Mouse (Mus musculus): ENCODE results near the gene Abat.
A peak's percentile ranks its signal among the peaks of the same experiment; 100 is the strongest.
"Not testable (repeated sequence)": the region's sequence is repeated elsewhere in the genome, so short reads cannot be mapped to it uniquely, and the experiment has no call there.

Abat gene

DNA sequence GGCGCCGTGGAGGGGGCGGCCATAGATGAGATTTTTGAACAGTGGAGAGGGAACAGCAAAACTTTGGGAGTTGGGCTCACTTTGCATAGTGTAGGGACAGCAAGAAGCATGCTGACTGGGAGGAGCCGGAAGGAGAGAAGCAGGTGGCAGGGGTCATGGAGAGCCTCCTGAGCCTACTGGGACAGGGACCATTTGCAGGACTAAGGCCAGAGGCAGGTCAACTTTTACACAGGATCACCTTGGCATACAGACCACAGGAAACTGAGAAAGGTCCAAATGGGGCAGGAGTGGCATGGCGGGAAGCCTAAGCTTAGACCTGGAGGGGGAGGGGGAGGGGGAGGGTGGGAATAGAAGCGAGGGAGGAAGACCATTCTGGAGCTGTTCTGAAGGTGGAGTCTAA, 20.2 kb downstream of the Abat start:
- DNase-seq = no peak

DNA sequence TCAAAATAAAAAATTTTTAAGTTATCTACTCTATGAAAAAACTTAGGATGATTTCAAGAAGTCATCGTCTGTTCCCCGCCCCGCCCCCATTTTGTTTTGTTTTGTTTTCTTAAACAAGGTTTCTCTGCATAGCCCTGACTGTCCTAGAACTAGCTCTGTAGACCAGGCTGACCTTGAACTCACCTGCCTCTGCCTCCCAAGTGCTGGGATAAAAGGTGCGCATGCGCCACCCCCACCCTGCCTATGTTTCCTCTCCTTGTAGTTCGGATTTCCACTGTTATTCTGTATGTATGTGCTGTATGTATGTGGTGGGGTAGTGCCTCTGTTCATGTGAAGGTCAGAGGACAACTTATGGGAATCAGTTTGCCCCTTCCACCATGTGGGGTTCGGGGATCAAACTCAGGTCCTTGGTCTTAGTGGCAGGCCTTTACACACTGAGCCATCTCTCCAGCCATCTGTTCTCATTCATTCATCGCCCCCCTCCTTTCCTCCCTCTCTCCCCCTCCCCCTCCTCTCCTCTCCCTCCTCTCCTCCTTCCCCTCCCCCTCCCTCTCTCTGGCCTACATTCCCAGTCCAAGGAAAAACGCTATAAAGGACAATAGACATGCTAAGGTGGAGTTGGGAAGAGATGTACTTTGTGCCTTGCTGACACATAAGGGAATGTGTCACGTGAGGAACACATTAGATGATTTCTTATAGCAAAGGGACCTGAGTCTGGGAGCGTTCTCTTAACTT, 21.4 kb downstream of the Abat start:
- no peak for DNase-seq

DNA sequence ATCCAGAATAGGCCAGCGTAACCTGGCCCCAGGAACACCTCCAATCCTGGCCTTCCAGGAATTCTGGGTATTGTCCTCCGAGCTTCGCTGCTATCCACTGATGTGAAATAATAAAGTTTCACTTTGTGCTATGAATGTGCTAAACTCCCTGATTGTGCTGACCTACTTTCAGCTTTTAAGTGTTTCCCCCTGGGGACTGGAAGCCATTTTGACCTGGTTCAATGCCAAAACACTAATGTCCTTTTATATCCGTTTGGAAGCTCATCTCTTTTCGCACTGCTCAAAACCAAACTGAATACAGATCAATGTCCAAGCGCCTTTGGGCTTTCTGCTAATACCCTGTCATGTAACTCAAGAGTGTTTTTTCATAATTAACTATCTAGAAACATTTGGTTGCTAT, 22.2 kb downstream of the Abat start:
- DNase-seq = no peak

DNA sequence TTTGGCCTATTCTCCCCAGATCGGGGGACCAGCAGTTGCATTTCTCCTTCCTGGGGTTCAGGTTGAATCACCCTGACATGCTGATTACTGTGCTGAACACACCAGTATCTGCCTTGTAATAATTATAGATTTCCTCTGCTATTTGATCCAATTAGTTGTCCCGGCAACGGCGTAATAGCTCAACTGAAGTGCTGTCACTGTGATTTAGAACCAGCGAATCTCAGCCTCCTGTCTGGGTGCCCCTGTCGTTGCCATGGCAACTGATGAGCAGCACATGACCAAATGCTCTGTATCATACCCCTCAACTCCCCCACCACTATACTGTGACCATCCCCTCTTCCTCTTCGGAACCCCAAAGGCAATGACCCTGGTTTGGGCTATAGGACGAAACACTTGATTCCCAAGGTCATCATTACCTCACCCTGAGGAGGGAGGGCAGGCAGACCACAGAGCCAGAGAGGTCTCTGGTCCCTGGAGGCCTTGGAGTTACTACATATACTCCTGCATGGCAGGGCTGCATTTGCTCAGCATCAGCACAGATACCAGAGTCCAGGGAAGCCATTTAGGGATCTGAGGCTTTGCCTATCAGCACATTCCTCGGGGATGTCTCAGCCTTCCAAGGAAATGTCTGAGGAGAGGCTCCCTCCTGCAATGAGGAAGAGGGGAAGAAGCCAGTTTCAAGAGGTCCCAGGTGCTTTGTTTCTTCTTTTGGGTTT, 26.1 kb downstream of the Abat start:
- no peak for DNase-seq

DNA sequence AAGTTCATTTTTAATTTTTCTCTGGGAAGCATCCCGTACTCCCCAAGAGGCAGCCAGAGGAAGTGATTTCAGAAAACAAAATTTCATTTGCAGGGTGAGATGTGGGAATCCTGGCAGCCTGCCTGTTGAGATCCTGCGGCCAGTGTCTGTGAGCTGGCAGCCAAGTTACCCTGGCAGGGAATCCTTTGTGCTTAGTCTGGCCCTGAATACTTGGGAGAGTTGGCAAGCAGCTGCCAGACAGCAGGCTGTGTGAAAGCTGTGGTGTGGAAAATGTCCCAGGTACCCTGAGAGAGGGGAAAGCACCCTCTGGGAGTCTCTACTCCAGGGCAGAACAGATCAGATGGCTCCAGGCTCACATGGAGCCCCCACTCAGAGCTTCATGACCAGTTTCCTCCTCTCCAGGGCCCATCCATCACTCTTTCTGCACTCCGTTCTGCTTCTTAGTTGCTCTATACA, 27.7 kb downstream of the Abat start:
- DNase-seq = peak; percentile 67 to 82

DNA sequence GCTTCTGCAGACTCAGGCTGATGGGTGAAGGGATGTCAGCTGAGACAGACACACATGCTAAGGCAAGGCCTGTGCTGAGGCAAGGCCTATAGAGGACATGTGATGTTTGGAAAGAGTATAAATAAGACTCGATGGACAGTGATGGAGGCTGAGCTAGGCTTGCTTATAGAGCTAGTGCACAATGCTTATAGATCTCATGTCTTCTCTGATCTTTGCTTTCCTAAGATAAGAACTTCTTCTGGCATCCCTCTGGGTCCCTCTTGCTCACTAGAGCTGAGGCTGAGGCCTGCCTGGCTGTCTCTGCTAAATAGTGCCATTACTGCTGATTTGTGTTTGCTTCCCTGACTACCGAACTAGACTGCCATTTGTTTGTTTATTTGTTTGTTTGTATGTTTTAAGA, 34.6 kb downstream of the Abat start:
- no peak for DNase-seq

DNA sequence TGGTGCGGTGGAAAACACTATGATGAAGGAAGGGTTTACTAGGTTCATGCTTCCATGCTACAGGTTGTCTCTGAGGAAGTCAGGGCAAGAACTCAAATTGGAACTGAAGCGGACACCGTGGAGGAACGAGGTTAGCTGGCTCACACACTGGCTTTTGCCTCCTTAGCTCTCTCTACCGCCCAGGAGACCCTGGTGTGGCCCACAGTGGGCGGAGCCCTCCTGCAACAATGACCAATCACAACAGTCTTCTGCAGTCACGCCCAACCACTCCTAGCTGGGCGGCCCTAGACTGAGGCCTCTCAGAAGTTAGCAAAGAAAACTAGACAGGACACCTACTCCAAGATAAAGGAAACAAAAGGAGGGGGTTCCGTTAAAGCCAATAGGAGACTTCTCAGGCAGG, 36.3 kb downstream of the Abat start:
- no peak for DNase-seq

DNA sequence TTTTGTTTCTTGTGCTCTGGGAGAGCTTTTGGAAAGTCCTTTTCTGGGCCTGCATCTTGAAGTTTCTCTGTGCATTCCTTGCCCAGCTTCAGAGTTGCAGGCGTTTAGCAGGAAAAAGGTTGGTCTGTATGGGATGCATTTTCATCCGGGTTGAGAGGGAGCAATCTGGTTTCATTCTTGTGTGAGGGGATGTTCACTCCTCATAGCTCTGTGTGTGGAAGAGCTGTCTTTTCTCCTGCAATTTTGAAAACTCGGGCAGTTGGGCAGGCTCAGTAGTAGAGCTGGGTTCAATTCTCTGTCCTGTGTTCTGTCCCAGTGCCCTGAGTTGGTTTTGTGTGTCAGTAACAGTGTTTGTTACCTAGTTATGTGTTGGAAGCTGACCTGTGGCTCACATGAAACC, 41.1 kb downstream of the Abat start:
- no peak for DNase-seq

DNA sequence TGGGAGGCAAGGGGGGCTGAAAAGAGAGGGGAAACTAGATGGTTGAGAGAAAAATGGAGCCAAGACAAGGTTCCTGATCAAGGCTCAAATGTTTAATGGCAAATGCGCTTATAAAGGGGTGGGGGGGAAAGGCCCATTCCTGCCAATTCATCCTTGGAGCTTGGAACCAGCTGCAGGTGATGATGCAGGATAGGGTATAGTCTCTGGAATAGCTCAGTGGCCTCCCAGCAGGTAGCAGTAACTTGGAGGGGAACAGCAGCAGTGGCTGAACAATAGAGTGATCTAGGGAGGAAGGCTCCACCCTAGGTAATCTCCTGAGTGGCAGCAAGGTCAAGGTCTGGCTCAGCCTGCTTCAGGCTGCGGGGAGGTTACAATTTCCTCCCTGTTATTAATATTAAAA, 41.5 kb downstream of the Abat start:
- not testable (repeated sequence) for DNase-seq

DNA sequence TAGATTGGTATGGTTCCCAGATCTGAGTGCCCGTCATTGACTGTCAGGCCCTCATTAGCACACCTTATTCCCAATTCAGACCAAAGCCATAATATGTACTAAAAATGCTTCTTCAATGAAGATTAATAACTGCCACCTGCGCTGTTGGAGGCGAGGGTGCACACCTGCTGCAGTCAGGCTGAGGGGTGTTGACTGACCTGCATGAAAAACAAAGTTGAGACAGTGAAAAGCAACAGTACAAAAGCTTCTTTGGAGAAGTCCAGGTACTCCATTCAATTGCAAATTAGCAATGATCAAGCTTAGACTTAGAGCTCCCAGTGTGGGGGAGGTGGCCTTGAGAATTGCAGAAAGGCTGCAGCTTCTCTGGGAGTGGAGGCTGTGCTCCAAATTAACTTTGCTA, 42.1 kb downstream of the Abat start:
- not testable (repeated sequence) for DNase-seq

DNA sequence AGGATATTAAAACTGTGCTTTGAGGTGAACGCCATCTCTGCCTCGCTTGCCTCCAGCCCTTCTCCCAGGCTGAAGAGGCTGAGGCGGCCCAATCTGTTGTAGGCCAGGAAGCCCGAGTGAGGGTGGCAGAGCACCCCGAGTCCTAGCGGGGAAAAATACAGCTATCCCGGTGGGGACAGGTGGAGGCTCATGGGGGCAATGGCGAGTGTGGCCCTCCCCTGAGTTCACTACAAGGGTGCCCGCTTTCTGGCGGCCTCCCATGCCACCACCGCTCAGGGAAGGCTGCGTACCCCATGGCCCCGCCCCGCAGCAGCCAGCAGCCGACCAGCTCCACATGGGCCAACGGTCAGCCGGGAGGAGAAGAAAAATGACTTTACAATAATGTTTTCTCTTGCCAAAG, 46.9 kb downstream of the Abat start:
- no peak for DNase-seq

DNA sequence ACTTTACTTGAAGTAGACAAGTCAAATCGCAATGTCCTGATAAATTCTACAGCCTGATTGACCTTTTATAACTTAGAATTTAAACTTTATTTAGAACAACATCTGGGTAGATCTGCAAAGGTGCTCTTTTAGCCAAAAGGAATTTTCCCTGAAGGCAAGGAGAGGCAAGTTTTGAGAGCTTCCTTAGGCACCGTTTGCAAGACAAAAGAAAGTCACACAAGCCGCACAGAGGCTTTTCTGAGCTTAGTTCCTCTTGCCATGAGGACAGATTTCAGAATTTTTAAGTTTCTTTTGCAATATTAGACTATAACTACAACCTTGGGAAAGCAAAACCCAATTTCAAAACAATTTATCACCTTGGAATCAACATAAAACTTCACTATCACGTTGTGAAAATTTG, 47.9 kb downstream of the Abat start:
- not testable (repeated sequence) for DNase-seq

DNA sequence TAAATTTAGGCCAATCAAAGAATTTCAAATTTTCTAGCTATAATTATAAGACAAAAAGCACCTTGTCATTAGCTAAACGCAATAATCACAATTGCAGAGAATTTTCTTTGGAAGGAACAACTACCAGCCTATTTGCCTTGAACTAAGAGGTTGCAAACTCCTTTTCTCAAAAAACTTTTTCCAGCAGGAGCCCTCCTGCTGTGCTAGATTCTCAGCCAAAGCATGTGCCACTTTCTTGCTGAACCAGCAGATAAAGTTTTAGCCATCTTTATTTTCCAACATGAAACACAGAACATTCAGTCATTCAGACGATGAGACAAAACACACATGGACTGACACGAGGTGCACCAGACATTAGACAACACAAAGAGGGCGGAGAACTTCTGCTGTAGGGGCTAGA, 48.6 kb downstream of the Abat start:
- DNase-seq = not testable (repeated sequence)

DNA sequence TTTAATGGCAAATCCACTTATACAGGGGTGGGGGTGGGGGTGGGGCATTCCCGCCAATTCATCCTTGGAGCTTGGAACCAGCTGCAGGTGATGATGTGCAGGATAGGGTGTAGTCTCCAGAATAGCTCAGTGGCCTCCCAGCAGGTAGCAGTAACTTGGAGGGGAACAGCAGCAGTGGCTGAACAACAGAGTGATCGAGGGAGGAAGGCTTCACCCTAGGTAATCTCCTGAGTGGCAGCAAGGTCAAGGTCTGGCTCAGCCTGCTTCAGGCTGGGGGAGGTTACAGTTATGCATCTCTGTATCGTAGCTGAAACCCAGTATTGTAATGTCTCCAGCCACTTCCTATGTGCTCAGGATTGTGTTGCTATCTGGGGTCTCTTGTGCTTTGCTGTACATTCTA, 49.6 kb downstream of the Abat start:
- not testable (repeated sequence) for DNase-seq

DNA sequence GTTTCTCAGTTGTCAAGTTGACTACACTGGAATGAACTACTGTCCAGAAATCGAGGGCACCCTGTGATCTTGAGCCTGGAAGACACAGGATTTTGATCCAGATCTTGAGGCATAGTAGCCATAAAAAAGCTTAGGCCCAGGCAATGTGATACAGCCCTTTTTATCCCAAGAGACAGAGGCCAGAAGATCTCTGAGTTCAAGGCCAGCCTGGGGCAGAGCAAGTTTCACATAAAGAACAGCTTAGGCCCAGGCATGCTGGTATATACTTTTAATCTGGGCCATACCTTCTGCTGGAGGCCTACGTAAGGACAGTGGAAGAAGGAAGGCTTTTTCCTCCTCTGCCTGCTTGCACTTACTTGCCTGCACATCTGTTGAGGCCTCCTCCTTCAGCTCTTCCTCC, 51.6 kb downstream of the Abat start:
- no peak for DNase-seq

DNA sequence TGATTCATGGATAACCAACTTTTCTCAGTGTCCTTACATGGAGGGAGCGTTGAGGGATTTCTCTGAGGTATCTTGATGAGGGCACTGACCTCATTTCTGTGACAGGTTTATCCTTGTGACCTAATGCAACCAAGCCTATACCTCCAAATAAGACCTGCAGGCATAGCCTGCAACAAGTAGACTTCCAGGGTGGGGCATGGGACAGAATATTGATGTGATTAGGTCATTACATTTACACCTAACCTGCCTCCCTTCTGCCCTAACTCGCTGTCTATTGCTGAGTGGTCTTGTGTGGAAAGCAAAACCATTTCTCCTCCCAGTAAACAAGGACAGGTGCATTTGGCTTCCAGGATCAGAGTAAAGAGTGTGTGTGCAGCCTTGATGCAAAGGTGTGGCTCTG, 52.3 kb downstream of the Abat start:
- DNase-seq = no peak

DNA sequence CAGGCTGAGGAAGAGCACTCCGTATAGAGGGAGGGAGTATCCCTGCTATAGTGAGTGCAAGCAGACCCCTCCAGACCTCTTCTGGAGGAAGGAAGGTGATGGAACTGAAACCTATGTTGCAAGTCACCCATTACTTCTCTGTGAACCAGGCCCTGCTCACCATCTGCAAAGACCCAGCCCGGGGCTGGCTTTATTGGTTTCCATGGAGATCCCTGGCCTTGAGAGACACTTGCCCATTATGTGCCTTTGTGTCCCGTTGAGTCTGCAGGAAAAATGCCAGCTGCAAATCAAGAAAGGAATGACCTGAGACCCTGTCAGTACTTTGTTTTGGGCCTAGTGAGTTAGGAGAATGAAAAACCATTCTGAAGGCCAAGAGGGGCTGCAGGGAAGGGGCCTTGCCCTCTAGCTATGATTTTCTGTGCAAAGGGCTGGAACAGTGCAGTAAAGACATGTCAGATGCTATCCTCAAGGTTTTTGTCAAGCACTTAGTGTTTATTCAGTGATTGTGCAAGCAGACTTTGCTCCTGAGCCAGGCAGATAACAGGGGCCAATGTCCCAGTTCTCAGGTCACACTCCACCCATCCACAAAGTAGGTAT, 53.0 kb downstream of the Abat start:
- peak in 1 of 2 experiments; percentile 7 for DNase-seq

DNA sequence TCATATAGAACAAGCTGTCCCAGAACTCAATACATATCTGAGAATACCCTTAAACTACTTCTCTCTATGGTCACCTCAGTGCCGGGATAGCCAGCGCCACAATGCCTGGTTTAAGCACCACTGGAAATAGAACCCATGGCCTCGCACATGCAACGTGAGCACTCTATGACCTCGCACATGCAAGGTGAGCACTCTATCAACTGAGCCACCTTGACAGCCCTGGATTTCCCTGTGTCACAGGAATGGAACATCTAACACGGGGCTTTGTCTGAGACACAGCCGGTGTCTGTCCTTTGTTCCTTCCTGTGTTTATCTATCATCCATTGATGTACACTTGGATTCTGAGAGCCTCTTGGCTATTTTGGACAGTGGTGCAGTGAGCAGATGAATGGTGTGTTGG, 55.7 kb downstream of the Abat start:
- no peak for DNase-seq

DNA sequence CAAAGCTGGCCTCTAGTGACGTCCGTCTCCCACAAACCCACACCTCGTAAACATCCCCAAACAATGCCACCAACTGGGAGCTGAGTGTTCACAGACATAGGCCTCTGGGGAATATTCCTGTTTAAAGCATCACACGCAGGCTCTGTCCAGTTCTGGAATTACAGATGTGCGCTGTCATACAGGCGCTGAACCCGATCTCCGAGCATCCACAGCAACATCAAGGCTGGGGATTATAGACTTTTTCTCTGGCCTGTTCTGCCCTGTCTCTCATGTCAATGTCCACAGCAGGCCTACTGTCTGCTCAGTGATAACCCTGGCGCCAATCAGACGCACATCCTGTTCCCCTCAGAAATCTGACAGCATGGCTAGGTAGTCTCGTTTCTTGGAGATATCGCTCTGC, 57.1 kb downstream of the Abat start:
- DNase-seq = no peak

DNA sequence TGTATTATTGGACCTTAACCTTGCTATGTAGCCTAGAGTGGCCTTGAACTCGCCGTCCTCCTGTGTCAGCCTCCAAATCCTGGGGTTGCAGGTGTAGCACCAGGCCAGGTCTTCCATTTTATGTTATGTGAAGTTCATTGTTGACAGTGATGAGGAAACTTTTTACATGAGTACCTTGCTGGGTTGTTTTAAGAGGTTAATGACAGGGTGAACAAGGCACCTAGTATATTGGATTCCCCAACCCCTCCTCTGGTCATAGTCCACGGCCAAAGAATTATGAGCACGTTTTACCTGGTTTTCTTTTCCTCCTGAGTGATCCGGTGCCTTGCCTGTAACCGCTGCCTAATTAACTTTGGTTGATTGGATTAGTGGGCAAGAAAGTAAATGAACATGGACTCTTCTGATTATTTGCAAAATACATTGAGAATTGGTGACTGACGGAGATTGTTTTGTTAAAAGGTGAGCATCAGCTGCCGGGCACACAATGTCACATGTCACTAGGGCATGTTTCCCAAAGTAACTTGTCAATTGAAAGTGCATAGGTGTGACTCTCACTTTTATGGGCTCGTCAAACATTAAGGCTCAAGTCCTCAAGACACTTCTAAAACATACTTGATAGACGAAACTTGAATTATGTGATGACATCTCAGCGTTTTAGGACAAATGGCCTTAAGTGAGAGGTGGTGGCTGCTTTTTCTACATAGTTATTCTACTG, 57.8 kb downstream of the Abat start:
- DNase-seq = no peak

DNA sequence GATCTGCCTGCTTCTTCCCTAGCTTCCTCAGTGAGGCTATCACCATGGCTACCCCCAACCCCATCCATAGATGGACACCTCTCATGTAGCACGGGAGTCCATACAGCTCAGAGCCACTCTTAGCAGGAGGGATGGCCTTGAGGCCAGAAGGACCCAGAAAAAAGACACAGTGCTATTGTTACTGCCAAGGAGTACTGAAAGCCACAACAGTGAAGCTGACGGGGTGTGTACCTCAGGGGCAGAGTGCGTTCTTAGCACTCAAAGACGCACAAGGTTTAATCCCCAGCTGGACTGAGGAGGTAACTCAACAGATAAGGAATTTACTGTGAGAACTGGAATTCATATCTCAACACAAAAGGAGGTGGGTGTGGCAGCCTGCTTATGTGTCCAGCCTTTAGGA, 59.8 kb downstream of the Abat start:
- DNase-seq = no peak

DNA sequence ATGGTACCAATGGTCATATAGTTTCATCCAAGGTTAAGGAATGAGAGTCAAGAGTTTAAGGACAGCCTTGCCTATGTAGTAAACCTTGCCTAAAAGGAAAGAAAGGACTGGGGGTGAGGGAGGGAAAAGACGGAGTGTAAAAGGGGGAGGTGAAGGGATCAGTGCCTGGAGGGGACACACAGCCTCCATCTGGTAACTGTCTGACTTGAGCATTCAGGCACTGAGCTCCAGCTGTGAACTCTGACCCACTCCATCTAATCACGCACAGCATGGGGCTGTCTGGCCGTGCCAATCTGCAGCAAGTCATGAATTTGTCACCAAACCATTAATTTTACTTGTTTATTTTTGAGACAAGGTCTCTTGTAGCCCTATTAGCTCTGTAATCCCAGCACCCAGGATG, 60.5 kb downstream of the Abat start:
- DNase-seq = no peak

DNA sequence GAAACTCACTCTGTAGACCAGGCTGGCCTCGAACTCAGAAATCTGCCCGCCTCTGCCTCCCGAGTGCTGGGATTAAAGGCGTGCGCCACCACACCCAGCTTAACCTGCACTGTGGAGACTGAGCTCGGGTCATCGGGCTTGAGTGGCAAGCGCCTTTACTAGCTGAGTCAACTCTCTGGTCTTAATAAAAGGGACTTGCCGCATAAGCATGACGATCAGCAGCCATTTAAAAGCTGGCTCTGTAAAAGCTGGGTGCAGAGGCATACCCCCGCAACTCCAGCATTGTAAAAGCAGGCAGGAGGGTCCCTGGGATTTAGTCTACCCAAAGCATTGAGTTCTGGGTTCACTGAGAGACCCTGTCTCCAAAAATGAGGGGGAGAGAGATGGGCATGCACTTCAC, 61.1 kb downstream of the Abat start:
- DNase-seq = no peak

DNA sequence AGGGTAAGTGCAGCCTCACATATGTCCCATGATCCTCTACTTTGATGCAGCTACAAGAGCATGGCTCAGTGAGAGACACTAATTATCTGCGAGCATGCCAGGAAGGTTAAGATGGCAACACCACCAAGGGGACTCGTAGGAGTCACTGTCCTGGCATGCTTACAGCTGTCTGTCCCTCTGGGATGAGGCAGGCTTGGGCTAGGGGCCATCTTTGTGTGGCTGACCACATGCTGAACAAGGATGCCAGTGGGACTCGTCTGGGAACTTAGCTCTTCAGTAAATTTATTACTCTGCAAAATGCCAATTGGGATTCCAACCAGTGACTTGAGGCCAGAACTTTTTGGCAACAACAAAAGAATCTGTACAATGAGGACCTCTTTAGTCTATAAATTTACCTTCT, 62.9 kb downstream of the Abat start:
- no peak for DNase-seq

All from kidney, postnatal 36 days (tissue).